Mouse (Mus musculus) kidney, adult 2 months (tissue): ENCODE results near the gene Tbc1d10a. TPM values are rescaled to one million over a fixed set of nuclear protein-coding genes. Genes with fewer than 3 reads are reported as not detected.
"Not testable (repeated sequence)": the region's sequence is repeated elsewhere in the genome, so short reads cannot be mapped to it uniquely, and the experiment has no call there.

Experiments used
- DNase-seq: peaks from one replicate; pipeline ENCODE4 v3.0.0; 2021
- H3K27ac ChIP-seq: fragments of 200-500 bp; 2 replicates; pipeline ENCODE4 v1.5.1; 2012; ENCODE audit warnings: low read depth, low read length, control low read depth, inconsistent platforms; ENCODE audit not compliant: insufficient read depth
- H3K27me3 ChIP-seq: fragments of 200-500 bp; replicated peaks from 2 replicates; pipeline ENCODE4 v1.6.1; 2012; ENCODE audit warnings: mild to moderate bottlenecking, moderate library complexity, low read length, inconsistent platforms; ENCODE audit not compliant: control insufficient read depth, insufficient read depth
- H3K36me3 ChIP-seq: fragments of 200-500 bp; 2 replicates; pipeline ENCODE4 v1.6.1; 2012; ENCODE audit warnings: mild to moderate bottlenecking, moderate library complexity, low read length, inconsistent platforms; ENCODE audit not compliant: control insufficient read depth, insufficient read depth
- H3K4me1 ChIP-seq: fragments of 200-500 bp; 2 replicates; pipeline ENCODE4 v1.6.1; 2011; ENCODE audit warnings: low read length; ENCODE audit not compliant: control insufficient read depth, insufficient read depth
- H3K4me3 ChIP-seq: fragments of 200-500 bp; 2 replicates; pipeline ENCODE4 v1.5.1; 2011; ENCODE audit warnings: mild to moderate bottlenecking, low read depth, low read length, control low read depth; ENCODE audit not compliant: insufficient read depth
- CTCF ChIP-seq: fragments of 200-500 bp; conservative IDR thresholded peaks from 2 replicates; pipeline ENCODE4 v1.5.1; 2011; ENCODE audit warnings: low read depth, mild to moderate bottlenecking, control low read depth, low read length, moderate library complexity, mixed read lengths; ENCODE audit not compliant: insufficient read depth, insufficient read length
- POLR2A ChIP-seq: fragments of 200-500 bp; IDR thresholded peaks from one replicate; pipeline ENCODE4 v1.6.1; 2011; ENCODE audit warnings: low read depth, low read length, control low read depth
- WGBS: fragments of 180-500 bp; shearing (Covaris S2); methylation state at CpG from one replicate; pipeline ENCODE4 v1.1.7; 2018; 5-methylcytosine and 5-hydroxymethylcytosine counted together
- polyA plus RNA-seq: library from polyadenylated mRNA; depleted of rRNA; stranded (reverse); fragments of >200 nt; gene quantifications from 2 replicates; pipeline ENCODE4 v1.2.3, GENCODE M21; 2012

Tbc1d10a gene
- polyA plus RNA-seq, 1 experiment, result 91.4 TPM

GRCm38 (mm10) chr11:4184251-4184952 is 2.2 kb upstream of the Tbc1d10a start:
- WGBS, result 59% methylated on average over 4 of the region's 4 CpGs
- peak; percentile 35 for DNase-seq
- peak; percentile 33; the same call in 1 of the 2 replicates for TF ChIP-seq CTCF
- TF ChIP-seq POLR2A, result no peak
- Histone ChIP-seq H3K27ac (no peak overlapping the region), H3K27me3 (no peaks in the 10 kb centered on the region), H3K4me3 (no peak overlapping the region), H3K4me1 (peaks cover 15% of the 10 kb centered on the region; the same call in 1 of the 2 replicates), H3K36me3 (no peaks in the 10 kb centered on the region)

- H3K27ac ChIP-seq, result not testable (repeated sequence)
Observed at GRCm38 (mm10) chr11:4185480-4185879, 1.1 kb upstream of the Tbc1d10a start.

GRCm38 (mm10) chr11:4187318-4187700 is 720 bp downstream of the Tbc1d10a start:
- no peak for DNase-seq
- H3K27me3 ChIP-seq, result no peaks in the 10 kb centered on the region
- H3K36me3 ChIP-seq, result no peaks in the 10 kb centered on the region
- 9% methylated on average over 9 of the region's 9 CpGs for WGBS
- H3K4me1 ChIP-seq, result peaks cover 38% of the 10 kb centered on the region
- TF ChIP-seq CTCF (no peak), POLR2A (no peak)
- H3K27ac ChIP-seq, result peak overlapping the region; percentile 97
- peak overlapping the region; percentile 91 for H3K4me3 ChIP-seq

More at GRCm38 (mm10) chr11:4185480-4185879, 1.1 kb upstream of the Tbc1d10a start:
- not testable (repeated sequence) for H3K27me3 ChIP-seq, DNase-seq, H3K36me3 ChIP-seq, H3K4me3 ChIP-seq
- peaks cover 23% of the 10 kb centered on the region for H3K4me1 ChIP-seq
- 87% methylated on average over 6 of the region's 6 CpGs for WGBS

- peak overlapping the region; percentile 97 for H3K27ac ChIP-seq
- WGBS, result 45% methylated on average over 6 of the region's 6 CpGs
Observed at GRCm38 (mm10) chr11:4189182-4189581, 2.6 kb downstream of the Tbc1d10a start.

GRCm38 (mm10) chr11:4190677-4191076 is 4.1 kb downstream of the Tbc1d10a start:
- peaks cover 67% of the 10 kb centered on the region for H3K4me1 ChIP-seq
- no peak for TF ChIP-seq POLR2A
- TF ChIP-seq CTCF, result no peak
- H3K27me3 ChIP-seq, result no peaks in the 10 kb centered on the region
- no peak overlapping the region for H3K4me3 ChIP-seq
- H3K36me3 ChIP-seq, result no peaks in the 10 kb centered on the region
- 29% methylated on average over 3 of the region's 3 CpGs for WGBS
- peak overlapping the region; percentile 52 for H3K27ac ChIP-seq
- peak; percentile 50 for DNase-seq

More at GRCm38 (mm10) chr11:4189182-4189581, 2.6 kb downstream of the Tbc1d10a start:
- H3K4me1 ChIP-seq, result peaks cover 53% of the 10 kb centered on the region
- peak; percentile 93 for DNase-seq
- TF ChIP-seq POLR2A (no peak), CTCF (no peak)
- no peaks in the 10 kb centered on the region for H3K27me3 ChIP-seq
- H3K36me3 ChIP-seq, result no peaks in the 10 kb centered on the region
- H3K4me3 ChIP-seq, result no peak overlapping the region; the same call in 1 of the 2 replicates

GRCm38 (mm10) chr11:4192757-4193156 is 6.2 kb downstream of the Tbc1d10a start:
- Histone ChIP-seq H3K4me3 (no peak overlapping the region), H3K36me3 (no peaks in the 10 kb centered on the region), H3K27me3 (no peaks in the 10 kb centered on the region), H3K4me1 (peaks cover 76% of the 10 kb centered on the region), H3K27ac (peak overlapping the region; percentile 3; the same call in 1 of the 2 replicates)
- WGBS, result 55% methylated on average over 3 of the region's 3 CpGs
- DNase-seq, result no peak
- TF ChIP-seq CTCF, result no peak
- TF ChIP-seq POLR2A, result no peak

DNA sequence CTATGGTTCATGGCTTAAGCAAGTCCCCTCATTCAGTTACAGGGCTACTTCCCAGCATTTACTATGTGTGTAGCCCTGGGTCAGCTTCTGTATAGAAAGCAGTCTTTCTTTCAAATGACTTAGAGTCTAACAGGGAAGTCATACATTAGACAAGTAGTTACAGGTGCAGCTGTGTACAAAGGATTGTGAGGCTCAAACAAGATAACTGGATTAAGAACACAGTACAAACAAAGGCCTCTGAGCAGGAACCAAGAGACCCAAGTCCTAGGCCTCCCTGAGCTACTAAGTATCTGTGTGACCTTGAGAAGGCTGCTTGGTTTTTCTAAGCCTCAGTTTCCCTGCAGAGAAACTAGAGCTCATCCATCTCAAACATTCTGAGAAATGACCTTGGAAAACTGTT is 6.8 kb downstream of the Tbc1d10a start:
- H3K27me3 ChIP-seq, result no peaks in the 10 kb centered on the region
- no peaks in the 10 kb centered on the region for H3K36me3 ChIP-seq
- H3K27ac ChIP-seq, result peak overlapping the region; percentile 11
- TF ChIP-seq POLR2A (no peak), CTCF (no peak)
- DNase-seq, result no peak
- H3K4me1 ChIP-seq, result peaks cover 77% of the 10 kb centered on the region
- H3K4me3 ChIP-seq, result no peak overlapping the region

GRCm38 (mm10) chr11:4195597-4196031 is 9.0 kb downstream of the Tbc1d10a start:
- DNase-seq, result no peak
- H3K4me3 ChIP-seq, result no peak overlapping the region
- H3K36me3 ChIP-seq, result no peaks in the 10 kb centered on the region
- 59% methylated on average over 3 of the region's 3 CpGs for WGBS
- H3K27ac ChIP-seq, result peak overlapping the region; percentile 97
- H3K4me1 ChIP-seq, result peaks cover 72% of the 10 kb centered on the region
- H3K27me3 ChIP-seq, result no peaks in the 10 kb centered on the region
- TF ChIP-seq POLR2A (no peak), CTCF (no peak)
